Mouse (Mus musculus): Measurements from ENCODE around the gene Olfr1412. TPM values are rescaled to one million over a fixed set of nuclear protein-coding genes. Genes with fewer than 3 reads are reported as not detected.

Olfr1412 gene
- polyA plus RNA-seq, 1 experiment from 2014 or later: not detected

GRCm38 (mm10) chr1:92618360-92618759 lies 32.8 kb downstream of the Olfr1412 start:
- no peaks in the 10 kb centered on the region for H3K4me1 ChIP-seq
- peaks cover 19% of the 10 kb centered on the region for H3K27me3 ChIP-seq (ENCODE audit: insufficient read depth, poor library complexity, severe bottlenecking)
- H3K9me3 ChIP-seq: no peaks in the 10 kb centered on the region
- no peak overlapping the region for H3K4me3 ChIP-seq
- WGBS: 62% methylated on average over 4 of the region's 4 CpGs
- peak; percentile 70 for DNase-seq (ENCODE audit: low spot score)
- H3K36me3 ChIP-seq: no peaks in the 10 kb centered on the region
- no peak overlapping the region for H3K27ac ChIP-seq

- Histone ChIP-seq H3K27me3 (ENCODE audit: insufficient read depth, poor library complexity, severe bottlenecking) (0 out of 2 replicates have a peak, but pooled peaks cover 3% of the 10 kb centered on the region), H3K27ac (no peak overlapping the region), H3K36me3 (no peaks in the 10 kb centered on the region), H3K4me3 (no peak overlapping the region), H3K9me3 (no peaks in the 10 kb centered on the region), H3K4me1 (no peaks in the 10 kb centered on the region)
- WGBS: 66% methylated on average over 4 of the region's 4 CpGs
- peak; percentile 6 for DNase-seq (ENCODE audit: low spot score)
These were observed 42.6 kb downstream of the Olfr1412 start for GRCm38 (mm10) chr1:92628227-92628626.

- WGBS: 76% methylated on average over 5 of the region's 5 CpGs
- H3K36me3 ChIP-seq: peaks cover 14% of the 10 kb centered on the region
- H3K4me3 ChIP-seq: no peak overlapping the region
- H3K9me3 ChIP-seq: no peaks in the 10 kb centered on the region
- 0 out of 2 replicates have a peak, but pooled peaks cover 3% of the 10 kb centered on the region for H3K27me3 ChIP-seq (ENCODE audit: insufficient read depth, poor library complexity, severe bottlenecking)
- H3K27ac ChIP-seq: no peak overlapping the region
- peaks cover 8% of the 10 kb centered on the region for H3K4me1 ChIP-seq
- DNase-seq (ENCODE audit: low spot score): no peak
These were observed 46.6 kb downstream of the Olfr1412 start for GRCm38 (mm10) chr1:92632196-92632595.

GRCm38 (mm10) chr1:92632948-92633347 lies 47.4 kb downstream of the Olfr1412 start:
- DNase-seq (ENCODE audit: low spot score): no peak
- H3K27ac ChIP-seq: no peak overlapping the region
- 58% methylated on average over 6 of the region's 6 CpGs for WGBS
- H3K4me3 ChIP-seq: no peak overlapping the region
- H3K27me3 ChIP-seq (ENCODE audit: insufficient read depth, poor library complexity, severe bottlenecking): 0 out of 2 replicates have a peak, but pooled peaks cover 3% of the 10 kb centered on the region
- peaks cover 8% of the 10 kb centered on the region for H3K4me1 ChIP-seq
- no peaks in the 10 kb centered on the region for H3K9me3 ChIP-seq
- H3K36me3 ChIP-seq: peaks cover 22% of the 10 kb centered on the region

GRCm38 (mm10) chr1:92633726-92634125 lies 48.1 kb downstream of the Olfr1412 start:
- H3K4me3 ChIP-seq: no peak overlapping the region
- DNase-seq (ENCODE audit: low spot score): no peak
- no peak overlapping the region for H3K27ac ChIP-seq
- 85% methylated on average over 8 of the region's 8 CpGs for WGBS
- peaks cover 30% of the 10 kb centered on the region for H3K36me3 ChIP-seq
- 0 out of 2 replicates have a peak, but pooled peaks cover 3% of the 10 kb centered on the region for H3K27me3 ChIP-seq (ENCODE audit: insufficient read depth, poor library complexity, severe bottlenecking)
- peaks cover 8% of the 10 kb centered on the region for H3K4me1 ChIP-seq
- H3K9me3 ChIP-seq: no peaks in the 10 kb centered on the region

- DNase-seq (ENCODE audit: low spot score): no peak
- Histone ChIP-seq H3K27ac (no peak overlapping the region), H3K36me3 (peaks cover 37% of the 10 kb centered on the region), H3K4me1 (peaks cover 8% of the 10 kb centered on the region), H3K27me3 (ENCODE audit: insufficient read depth, poor library complexity, severe bottlenecking) (0 out of 2 replicates have a peak, but pooled peaks cover 3% of the 10 kb centered on the region), H3K4me3 (no peak overlapping the region), H3K9me3 (no peaks in the 10 kb centered on the region)
- 53% methylated on average over 1 of the region's 1 CpGs for WGBS
These were observed 49.0 kb downstream of the Olfr1412 start for GRCm38 (mm10) chr1:92634569-92634968.

- Histone ChIP-seq H3K27ac (no peak overlapping the region), H3K36me3 (peaks cover 41% of the 10 kb centered on the region), H3K4me1 (peaks cover 11% of the 10 kb centered on the region), H3K27me3 (ENCODE audit: insufficient read depth, poor library complexity, severe bottlenecking) (0 out of 2 replicates have a peak, but pooled peaks cover 3% of the 10 kb centered on the region), H3K4me3 (no peak overlapping the region), H3K9me3 (no peaks in the 10 kb centered on the region)
- 84% methylated on average over 4 of the region's 4 CpGs for WGBS
- no peak for DNase-seq (ENCODE audit: low spot score)
These were observed 49.5 kb downstream of the Olfr1412 start for GRCm38 (mm10) chr1:92634976-92635599.

- DNase-seq (ENCODE audit: low spot score): no peak
- Histone ChIP-seq H3K27me3 (ENCODE audit: insufficient read depth, poor library complexity, severe bottlenecking) (0 out of 2 replicates have a peak, but pooled peaks cover 3% of the 10 kb centered on the region), H3K36me3 (peaks cover 41% of the 10 kb centered on the region), H3K27ac (no peak overlapping the region), H3K4me3 (no peak overlapping the region), H3K9me3 (no peaks in the 10 kb centered on the region), H3K4me1 (peaks cover 20% of the 10 kb centered on the region)
- WGBS: 83% methylated on average over 8 of the region's 8 CpGs
These were observed 50.4 kb downstream of the Olfr1412 start for GRCm38 (mm10) chr1:92636015-92636414.

GRCm38 (mm10) chr1:92636676-92637075 lies 51.1 kb downstream of the Olfr1412 start:
- 90% methylated on average over 11 of the region's 11 CpGs for WGBS

GRCm38 (mm10) chr1:92637501-92638172 lies 52.1 kb downstream of the Olfr1412 start:
- H3K4me1 ChIP-seq: peaks cover 28% of the 10 kb centered on the region
- DNase-seq (ENCODE audit: low spot score): no peak
- no peak overlapping the region for H3K27ac ChIP-seq
- 88% methylated on average over 15 of the region's 15 CpGs for WGBS
- H3K27me3 ChIP-seq (ENCODE audit: insufficient read depth, poor library complexity, severe bottlenecking): no peaks in the 10 kb centered on the region
- H3K4me3 ChIP-seq: no peak overlapping the region
- H3K9me3 ChIP-seq: no peaks in the 10 kb centered on the region
- peaks cover 41% of the 10 kb centered on the region for H3K36me3 ChIP-seq

More at GRCm38 (mm10) chr1:92636676-92637075, 51.1 kb downstream of the Olfr1412 start:
- Histone ChIP-seq H3K27ac (no peak overlapping the region), H3K4me1 (peaks cover 22% of the 10 kb centered on the region), H3K4me3 (no peak overlapping the region), H3K27me3 (ENCODE audit: insufficient read depth, poor library complexity, severe bottlenecking) (no peaks in the 10 kb centered on the region), H3K36me3 (peaks cover 41% of the 10 kb centered on the region), H3K9me3 (no peaks in the 10 kb centered on the region)
- DNase-seq (ENCODE audit: low spot score): no peak

- no peaks in the 10 kb centered on the region for H3K27me3 ChIP-seq (ENCODE audit: insufficient read depth, poor library complexity, severe bottlenecking)
- no peak overlapping the region for H3K4me3 ChIP-seq
- WGBS: 85% methylated on average over 3 of the region's 3 CpGs
- H3K4me1 ChIP-seq: peaks cover 30% of the 10 kb centered on the region
- DNase-seq (ENCODE audit: low spot score): no peak
- peaks cover 41% of the 10 kb centered on the region for H3K36me3 ChIP-seq
- H3K9me3 ChIP-seq: no peaks in the 10 kb centered on the region
- H3K27ac ChIP-seq: no peak overlapping the region
These were observed 52.6 kb downstream of the Olfr1412 start for GRCm38 (mm10) chr1:92638181-92638580.

GRCm38 (mm10) chr1:92638736-92639135 lies 53.2 kb downstream of the Olfr1412 start:
- H3K36me3 ChIP-seq: peaks cover 41% of the 10 kb centered on the region
- 94% methylated on average over 4 of the region's 4 CpGs for WGBS

GRCm38 (mm10) chr1:92640393-92640792 lies 54.8 kb downstream of the Olfr1412 start:
- WGBS: 73% methylated on average over 6 of the region's 6 CpGs
- Histone ChIP-seq H3K9me3 (no peaks in the 10 kb centered on the region), H3K4me1 (peaks cover 22% of the 10 kb centered on the region), H3K36me3 (peaks cover 41% of the 10 kb centered on the region), H3K27me3 (ENCODE audit: insufficient read depth, poor library complexity, severe bottlenecking) (peaks cover 20% of the 10 kb centered on the region; the same call in 1 of the 2 replicates), H3K4me3 (peak overlapping the region; percentile 82), H3K27ac (no peak overlapping the region)
- peak; percentile 54 for DNase-seq (ENCODE audit: low spot score)

More at GRCm38 (mm10) chr1:92638736-92639135, 53.2 kb downstream of the Olfr1412 start:
- no peak overlapping the region for H3K27ac ChIP-seq
- H3K4me3 ChIP-seq: no peak overlapping the region
- no peaks in the 10 kb centered on the region for H3K9me3 ChIP-seq
- no peak for DNase-seq (ENCODE audit: low spot score)
- peaks cover 30% of the 10 kb centered on the region for H3K4me1 ChIP-seq
- peaks cover 4% of the 10 kb centered on the region; the same call in 1 of the 2 replicates for H3K27me3 ChIP-seq (ENCODE audit: insufficient read depth, poor library complexity, severe bottlenecking)

Data from heart, embryonic 10.5 days (tissue).